Mouse (Mus musculus): Measurements from ENCODE around the gene Atp1a4. TPM values are rescaled to one million over a fixed set of nuclear protein-coding genes. Genes with fewer than 3 reads are reported as not detected.

The Atp1a4 gene
- total RNA-seq, 1 experiment from 2014 or later = not detected

DNA sequence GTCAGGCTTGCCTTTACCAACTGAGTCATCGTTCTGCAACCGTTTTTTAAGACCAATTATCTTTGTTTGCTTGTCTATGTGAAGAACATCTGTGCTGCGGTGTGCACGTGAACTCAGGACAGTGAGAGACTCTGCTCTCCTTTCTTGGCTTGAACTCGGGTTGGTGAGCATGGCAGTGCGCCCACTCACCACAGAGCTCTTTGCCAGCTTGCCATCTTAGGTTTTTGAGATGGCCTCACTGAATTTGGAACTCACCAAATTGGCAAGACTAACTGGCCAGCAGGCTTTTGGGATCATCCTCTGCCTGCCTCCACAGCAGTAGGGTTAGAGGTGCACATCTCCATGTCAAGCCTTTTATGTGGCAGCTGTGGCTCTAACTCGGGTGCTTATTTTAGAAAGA, 80.4 kb downstream of the Atp1a4 start:
- no peak for ATAC-seq (replicated peaks; ENCODE audit: insufficient number of reproducible peaks, low FRiP score, low TSS enrichment, poor library complexity, severe bottlenecking)

Other genes with a start within 250 kb of the Atp1a4 start
- gene Vangl2, start 230.0 kb downstream of the Atp1a4 start, total RNA-seq (2017) = 0.67 to 2.7 TPM (median 1.2 TPM) in 3 replicates
- not detected in 3 replicates for gene Nhlh1, start 200.8 kb downstream of the Atp1a4 start, total RNA-seq (2017)
- 154 to 190 TPM (median 159 TPM) in 3 replicates for gene Copa, start 175.9 kb downstream of the Atp1a4 start, total RNA-seq (2017)
- gene Ncstn, start 175.6 kb downstream of the Atp1a4 start, total RNA-seq (2017) = 47.2 to 70.4 TPM (median 56.3 TPM) in 3 replicates
- gene Pex19, start 131.7 kb downstream of the Atp1a4 start, total RNA-seq (2017) = 42.1 to 57.3 TPM (median 52.1 TPM) in 3 replicates
- 77.0 to 164 TPM (median 136 TPM) in 3 replicates for gene Dcaf8, start 110.3 kb downstream of the Atp1a4 start, total RNA-seq (2017)
- gene Pea15a, start 51.6 kb downstream of the Atp1a4 start, total RNA-seq (2017) = 23.3 to 71.6 TPM (median 23.9 TPM) in 3 replicates
- not detected in 3 replicates for gene Casq1, start 38.5 kb downstream of the Atp1a4 start, total RNA-seq (2017)
- gene Igsf8, start 3.2 kb upstream of the Atp1a4 start, total RNA-seq (2017) = 13.0 to 18.8 TPM (median 16.7 TPM) in 3 replicates
- not detected in 3 replicates for gene Atp1a2, start 39.6 kb upstream of the Atp1a4 start, total RNA-seq (2017)
- 0.29 TPM in 1 of 3 replicates, not detected in the others for gene Kcnj9, start 70.9 kb upstream of the Atp1a4 start, total RNA-seq (2017)
- not detected in 3 replicates for gene Kcnj10, start 82.8 kb upstream of the Atp1a4 start, total RNA-seq (2017)
- gene Pigm, start 118.1 kb upstream of the Atp1a4 start, total RNA-seq (2017) = 17.5 to 26.9 TPM (median 23.7 TPM) in 3 replicates
- 17.0 to 25.6 TPM (median 21.4 TPM) in 3 replicates for gene Slamf9, start 216.9 kb upstream of the Atp1a4 start, total RNA-seq (2017)
- 1.1 to 6.0 TPM (median 1.2 TPM) in 3 replicates for gene Igsf9, start 223.4 kb upstream of the Atp1a4 start, total RNA-seq (2017)
- 185 to 298 TPM (median 202 TPM) in 3 replicates for gene Tagln2, start 241.6 kb upstream of the Atp1a4 start, total RNA-seq (2017)

Measured in monocyte, adult 5-6 weeks (primary cell).